Mouse (Mus musculus): ENCODE data around the gene Mttp. TPM values are rescaled to one million over a fixed set of nuclear protein-coding genes. Genes with fewer than 3 reads are reported as not detected.

Gene Mttp
- polyA plus RNA-seq, 1 experiment = 6.2 TPM

- H3K36me3 ChIP-seq (ENCODE audit: control insufficient read depth, insufficient read depth, low read length, poor library complexity, severe bottlenecking) = no peaks in the 10 kb centered on the region
- no peak overlapping the region for H3K4me3 ChIP-seq (ENCODE audit: low read depth, low read length)
- H3K4me1 ChIP-seq (ENCODE audit: control insufficient read depth, insufficient read depth, low read length) = no peaks in the 10 kb centered on the region
- no peak for TF ChIP-seq POLR2A (IDR thresholded peaks at IDR 0.05; ENCODE audit: insufficient read depth, low read length)
- TF ChIP-seq EP300 (IDR thresholded peaks at IDR 0.05; ENCODE audit: insufficient read depth, low read depth, low read length) = no peak
- TF ChIP-seq CTCF (IDR thresholded peaks at IDR 0.05; ENCODE audit: low read depth, low read length) = no peak
- H3K27ac ChIP-seq (ENCODE audit: insufficient read depth, low read length) = no peak overlapping the region
- no peak overlapping the region for H3K9ac ChIP-seq (ENCODE audit: low read depth, poor library complexity, severe bottlenecking)
- H3K27me3 ChIP-seq (ENCODE audit: control insufficient read depth, insufficient read depth, low read length, poor library complexity, severe bottlenecking) = no peaks in the 10 kb centered on the region
- no peaks in the 10 kb centered on the region for H3K9me3 ChIP-seq (replicated peaks; ENCODE audit: control insufficient read depth, insufficient read depth, low read length, poor library complexity, severe bottlenecking)
Measured at GRCm38 (mm10) chr3:138095718-138096117, 49.0 kb downstream of the Mttp start.

DNA sequence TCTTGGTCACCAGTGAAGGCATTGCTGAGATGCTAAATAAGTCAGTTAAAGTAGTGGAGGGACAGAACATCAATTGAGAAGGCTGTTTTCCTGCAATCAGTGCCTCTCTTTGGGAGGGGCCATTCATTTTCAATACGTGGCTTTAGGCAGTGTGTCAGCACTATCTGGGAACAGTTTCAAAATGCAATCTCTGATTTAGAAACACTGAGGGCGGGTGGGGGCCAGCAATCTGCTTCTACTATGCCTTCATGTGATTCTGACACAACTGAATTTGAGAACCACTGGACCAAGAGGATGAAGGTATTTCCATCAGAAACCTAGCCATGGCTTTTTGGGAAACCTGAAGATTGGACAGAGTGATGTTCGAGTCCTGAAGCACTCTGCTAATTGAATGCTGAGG is 49.5 kb downstream of the Mttp start:
- no peaks in the 10 kb centered on the region for H3K4me1 ChIP-seq (ENCODE audit: control insufficient read depth, insufficient read depth, low read length)
- TF ChIP-seq EP300 (IDR thresholded peaks at IDR 0.05; ENCODE audit: insufficient read depth, low read depth, low read length) = no peak
- H3K27me3 ChIP-seq (ENCODE audit: control insufficient read depth, insufficient read depth, low read length, poor library complexity, severe bottlenecking) = no peaks in the 10 kb centered on the region
- no peak overlapping the region for H3K4me3 ChIP-seq (ENCODE audit: low read depth, low read length)
- H3K27ac ChIP-seq (ENCODE audit: insufficient read depth, low read length) = no peak overlapping the region
- no peak overlapping the region for H3K9ac ChIP-seq (ENCODE audit: low read depth, poor library complexity, severe bottlenecking)
- H3K9me3 ChIP-seq (replicated peaks; ENCODE audit: control insufficient read depth, insufficient read depth, low read length, poor library complexity, severe bottlenecking) = no peaks in the 10 kb centered on the region
- no peaks in the 10 kb centered on the region for H3K36me3 ChIP-seq (ENCODE audit: control insufficient read depth, insufficient read depth, low read length, poor library complexity, severe bottlenecking)

DNA sequence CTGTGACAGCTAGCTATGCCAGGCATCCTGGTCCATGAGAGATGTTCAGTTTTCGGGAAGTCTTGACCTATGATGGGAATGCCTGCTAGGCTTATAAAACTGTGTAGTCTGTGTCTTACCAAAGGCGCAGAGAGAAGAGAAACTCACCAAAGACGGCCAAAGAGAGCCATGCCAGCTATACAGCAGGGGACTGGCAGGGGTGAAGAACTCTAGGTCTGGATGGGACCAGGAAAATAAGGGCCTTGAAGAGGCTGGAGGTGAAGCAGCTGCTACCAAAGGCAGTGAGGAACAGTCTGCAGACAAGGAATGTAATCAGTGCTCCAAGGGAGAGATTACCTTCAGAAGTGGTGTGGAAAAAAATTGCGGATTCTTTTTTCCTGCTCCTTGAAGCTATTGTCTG is 60.9 kb downstream of the Mttp start:
- Histone ChIP-seq H3K4me1 (ENCODE audit: control insufficient read depth, insufficient read depth, low read length) (no peaks in the 10 kb centered on the region), H3K9me3 (replicated peaks; ENCODE audit: control insufficient read depth, insufficient read depth, low read length, poor library complexity, severe bottlenecking) (no peaks in the 10 kb centered on the region), H3K36me3 (ENCODE audit: control insufficient read depth, insufficient read depth, low read length, poor library complexity, severe bottlenecking) (no peaks in the 10 kb centered on the region), H3K27ac (ENCODE audit: insufficient read depth, low read length) (no peak overlapping the region), H3K27me3 (ENCODE audit: control insufficient read depth, insufficient read depth, low read length, poor library complexity, severe bottlenecking) (no peaks in the 10 kb centered on the region), H3K9ac (ENCODE audit: low read depth, poor library complexity, severe bottlenecking) (no peak overlapping the region), H3K4me3 (ENCODE audit: low read depth, low read length) (no peak overlapping the region)
- TF ChIP-seq POLR2A (IDR thresholded peaks at IDR 0.05; ENCODE audit: insufficient read depth, low read length) (no peak), CTCF (IDR thresholded peaks at IDR 0.05; ENCODE audit: low read depth, low read length) (no peak), EP300 (IDR thresholded peaks at IDR 0.05; ENCODE audit: insufficient read depth, low read depth, low read length) (no peak)

- Histone ChIP-seq H3K4me1 (ENCODE audit: control insufficient read depth, insufficient read depth, low read length) (no peaks in the 10 kb centered on the region), H3K27me3 (ENCODE audit: control insufficient read depth, insufficient read depth, low read length, poor library complexity, severe bottlenecking) (no peaks in the 10 kb centered on the region), H3K9me3 (replicated peaks; ENCODE audit: control insufficient read depth, insufficient read depth, low read length, poor library complexity, severe bottlenecking) (no peaks in the 10 kb centered on the region), H3K9ac (ENCODE audit: low read depth, poor library complexity, severe bottlenecking) (no peak overlapping the region), H3K36me3 (ENCODE audit: control insufficient read depth, insufficient read depth, low read length, poor library complexity, severe bottlenecking) (no peaks in the 10 kb centered on the region), H3K27ac (ENCODE audit: insufficient read depth, low read length) (no peak overlapping the region), H3K4me3 (ENCODE audit: low read depth, low read length) (no peak overlapping the region)
- TF ChIP-seq POLR2A (IDR thresholded peaks at IDR 0.05; ENCODE audit: insufficient read depth, low read length) (no peak), CTCF (IDR thresholded peaks at IDR 0.05; ENCODE audit: low read depth, low read length) (no peak), EP300 (IDR thresholded peaks at IDR 0.05; ENCODE audit: insufficient read depth, low read depth, low read length) (no peak)
Measured at GRCm38 (mm10) chr3:138083073-138083637, 61.6 kb downstream of the Mttp start.

DNA sequence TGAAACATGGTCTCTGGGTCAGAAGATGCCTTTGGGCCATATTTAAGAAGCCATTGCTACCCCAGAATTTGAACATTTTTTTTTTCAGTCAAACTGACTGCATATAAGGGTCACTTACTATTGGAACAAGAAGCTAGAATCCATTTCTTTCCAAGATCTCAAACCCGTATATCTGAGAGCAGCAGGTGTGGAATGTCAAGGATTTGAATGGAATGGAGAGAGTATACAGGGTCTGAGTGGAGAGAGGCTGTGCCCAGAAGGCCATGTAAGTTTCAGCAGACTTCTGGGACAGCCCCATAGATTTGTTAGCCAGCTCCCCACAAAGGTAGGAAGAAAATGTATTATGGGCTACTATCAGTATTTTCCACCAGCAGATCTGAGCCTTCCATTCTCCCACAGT is 66.1 kb downstream of the Mttp start:
- H3K36me3 ChIP-seq (ENCODE audit: control insufficient read depth, insufficient read depth, low read length, poor library complexity, severe bottlenecking) = no peaks in the 10 kb centered on the region
- H3K9me3 ChIP-seq (replicated peaks; ENCODE audit: control insufficient read depth, insufficient read depth, low read length, poor library complexity, severe bottlenecking) = no peaks in the 10 kb centered on the region
- H3K4me3 ChIP-seq (ENCODE audit: low read depth, low read length) = no peak overlapping the region
- TF ChIP-seq POLR2A (IDR thresholded peaks at IDR 0.05; ENCODE audit: insufficient read depth, low read length) = no peak
- no peak for TF ChIP-seq EP300 (IDR thresholded peaks at IDR 0.05; ENCODE audit: insufficient read depth, low read depth, low read length)
- no peak for TF ChIP-seq CTCF (IDR thresholded peaks at IDR 0.05; ENCODE audit: low read depth, low read length)
- H3K4me1 ChIP-seq (ENCODE audit: control insufficient read depth, insufficient read depth, low read length) = no peaks in the 10 kb centered on the region
- no peak overlapping the region for H3K27ac ChIP-seq (ENCODE audit: insufficient read depth, low read length)
- H3K9ac ChIP-seq (ENCODE audit: low read depth, poor library complexity, severe bottlenecking) = no peak overlapping the region
- H3K27me3 ChIP-seq (ENCODE audit: control insufficient read depth, insufficient read depth, low read length, poor library complexity, severe bottlenecking) = no peaks in the 10 kb centered on the region

DNA sequence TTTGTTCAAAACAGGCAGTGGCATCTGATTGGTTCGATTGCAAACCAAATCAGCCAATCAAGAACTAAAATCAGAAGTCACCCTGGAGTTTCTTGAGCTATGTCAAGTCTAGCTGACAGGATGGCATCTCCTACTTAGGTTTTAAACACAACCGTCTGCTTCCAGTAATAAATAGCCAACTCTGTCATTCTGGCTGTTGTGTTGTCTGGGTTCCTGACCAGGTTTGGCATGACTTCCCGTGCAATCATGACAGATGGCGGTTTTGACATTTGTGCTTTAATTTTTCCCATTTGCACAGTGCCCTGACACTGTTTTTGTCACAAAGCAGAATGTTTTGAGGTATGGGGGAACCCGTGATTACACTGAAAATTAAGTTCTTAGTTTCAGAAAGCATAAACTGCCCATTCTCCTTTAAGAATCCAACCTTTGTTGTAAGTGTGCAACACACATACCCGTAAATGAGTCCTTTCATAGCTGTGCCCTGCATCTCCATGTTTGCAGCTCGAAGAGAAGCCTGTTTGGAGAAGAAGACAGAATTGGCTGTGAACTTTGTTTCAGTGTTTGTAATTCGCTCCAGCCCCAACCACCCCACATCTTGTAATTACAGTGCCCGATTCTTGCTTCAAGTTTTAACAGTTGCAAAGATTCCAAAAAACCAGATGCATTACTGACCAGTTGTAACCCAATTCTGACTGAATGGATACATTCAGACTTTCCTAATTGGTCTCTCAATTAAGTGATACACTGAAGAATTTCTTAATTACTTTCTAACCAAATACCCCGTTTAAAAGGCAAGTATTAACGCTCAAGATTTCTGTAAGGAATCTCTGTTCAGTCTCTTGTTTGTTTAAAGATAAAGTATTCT is 67.1 kb downstream of the Mttp start:
- Histone ChIP-seq H3K27ac (ENCODE audit: insufficient read depth, low read length) (no peak overlapping the region), H3K9ac (ENCODE audit: low read depth, poor library complexity, severe bottlenecking) (no peak overlapping the region), H3K4me1 (ENCODE audit: control insufficient read depth, insufficient read depth, low read length) (no peaks in the 10 kb centered on the region), H3K9me3 (replicated peaks; ENCODE audit: control insufficient read depth, insufficient read depth, low read length, poor library complexity, severe bottlenecking) (no peaks in the 10 kb centered on the region), H3K36me3 (ENCODE audit: control insufficient read depth, insufficient read depth, low read length, poor library complexity, severe bottlenecking) (no peaks in the 10 kb centered on the region), H3K27me3 (ENCODE audit: control insufficient read depth, insufficient read depth, low read length, poor library complexity, severe bottlenecking) (no peaks in the 10 kb centered on the region), H3K4me3 (ENCODE audit: low read depth, low read length) (no peak overlapping the region)
- TF ChIP-seq POLR2A (IDR thresholded peaks at IDR 0.05; ENCODE audit: insufficient read depth, low read length) (no peak), EP300 (IDR thresholded peaks at IDR 0.05; ENCODE audit: insufficient read depth, low read depth, low read length) (no peak), CTCF (IDR thresholded peaks at IDR 0.05; ENCODE audit: low read depth, low read length) (no peak)
